Mouse (Mus musculus) heart, adult 11 months (tissue): Measurements from ENCODE around the gene Pnpla8.
"Not testable (repeated sequence)": the region's sequence is repeated elsewhere in the genome, so short reads cannot be mapped to it uniquely, and the experiment has no call there.

ENCODE experiments used
- DNase-seq: peaks from one replicate; pipeline ENCODE4 v3.0.0; 2022

Pnpla8 gene

GRCm38 (mm10) chr12:44274125-44274835, 53.1 kb downstream of the Pnpla8 start:
- DNase-seq = no peak

- not testable (repeated sequence) for DNase-seq
Observed at GRCm38 (mm10) chr12:44280147-44280546, 59.0 kb downstream of the Pnpla8 start.

GRCm38 (mm10) chr12:44281534-44281933, 60.4 kb downstream of the Pnpla8 start:
- DNase-seq = no peak

GRCm38 (mm10) chr12:44283378-44283777, 62.2 kb downstream of the Pnpla8 start:
- DNase-seq = peak; percentile 92

GRCm38 (mm10) chr12:44286992-44287391, 65.8 kb downstream of the Pnpla8 start:
- DNase-seq = no peak

GRCm38 (mm10) chr12:44292281-44292680, 71.1 kb downstream of the Pnpla8 start:
- DNase-seq = no peak

- DNase-seq = no peak
Observed at GRCm38 (mm10) chr12:44300793-44301192, 79.6 kb downstream of the Pnpla8 start.

GRCm38 (mm10) chr12:44304012-44304411, 82.8 kb downstream of the Pnpla8 start:
- no peak for DNase-seq

- no peak for DNase-seq
Observed at GRCm38 (mm10) chr12:44304869-44305268, 83.7 kb downstream of the Pnpla8 start.

GRCm38 (mm10) chr12:44308221-44308620, 87.1 kb downstream of the Pnpla8 start:
- no peak for DNase-seq

- no peak for DNase-seq
Observed at GRCm38 (mm10) chr12:44315212-44315611, 94.0 kb downstream of the Pnpla8 start.

GRCm38 (mm10) chr12:44325091-44325490, 103.9 kb downstream of the Pnpla8 start:
- no peak for DNase-seq

- no peak for DNase-seq
Observed at GRCm38 (mm10) chr12:44327452-44327851, 106.3 kb downstream of the Pnpla8 start.

GRCm38 (mm10) chr12:44328381-44329315, 107.5 kb downstream of the Pnpla8 start, which contains the start of gene Nrcam:
TSS of gene Nrcam (plus strand) at chr12:44328885.
- DNase-seq = peak; percentile 87

- DNase-seq = no peak
Observed at GRCm38 (mm10) chr12:44329316-44330215, 108.4 kb downstream of the Pnpla8 start.

GRCm38 (mm10) chr12:44330216-44330719, 109.1 kb downstream of the Pnpla8 start:
- DNase-seq = no peak

- no peak for DNase-seq
Observed at GRCm38 (mm10) chr12:44337136-44337640, 116.0 kb downstream of the Pnpla8 start.

GRCm38 (mm10) chr12:44338195-44338622, 117.0 kb downstream of the Pnpla8 start:
- no peak for DNase-seq

- DNase-seq = no peak
Observed at GRCm38 (mm10) chr12:44344075-44344474, 122.9 kb downstream of the Pnpla8 start.

- peak; percentile 28 for DNase-seq
Observed at GRCm38 (mm10) chr12:44345251-44345650, 124.1 kb downstream of the Pnpla8 start.

GRCm38 (mm10) chr12:44346143-44346542, 125.0 kb downstream of the Pnpla8 start:
- DNase-seq = no peak

GRCm38 (mm10) chr12:44355116-44355515, 133.9 kb downstream of the Pnpla8 start:
- DNase-seq = no peak
